Mouse (Mus musculus) liver, embryonic 14.5 days (tissue): ENCODE measurements at regions not wholly inside any gene's neighbourhood (a gene's known extent, or its start where the extent isn't known, plus 50 kb on each side); places are given as distances from the start of the nearest gene placed in this dataset.

Experiments
- ATAC-seq: fragments of 200-750 bp; cut with Nextera tagmentation; 2 replicates; pipeline ENCODE4 v1.8.0; 2017; ENCODE audit warnings: moderate number of reproducible peaks, mild to moderate bottlenecking, moderate library complexity; ENCODE audit not compliant: insufficient read depth
- DNase-seq, 3 experiments: peaks; one replicate each; pipeline ENCODE4 v3.0.0-alpha.2; 2012 to 2013; ENCODE audit warnings: low read depth in 3 of 3, low spot score in 3 of 3
- H3K27ac ChIP-seq: fragments of 300-500 bp; sonication (generic); 2 replicates; pipeline ENCODE4 v1.5.1; 2014; ENCODE audit warnings: moderate library complexity, mild to moderate bottlenecking, control low read depth, inconsistent platforms
- H3K27me3 ChIP-seq: fragments of 300-500 bp; sonication (generic); 2 replicates; pipeline ENCODE4 v1.6.1; 2014; ENCODE audit warnings: mild to moderate bottlenecking, low read length, moderate library complexity; ENCODE audit not compliant: control insufficient read depth, insufficient read depth
- H3K36me3 ChIP-seq: fragments of 300-500 bp; sonication (generic); replicated peaks from 2 replicates; pipeline ENCODE4 v1.6.1; 2014; ENCODE audit warnings: low read depth; ENCODE audit not compliant: control insufficient read depth, insufficient read depth
- H3K4me1 ChIP-seq, 2 experiments: fragments of 200-500 bp in 1 of 2; fragments of 300-500 bp in 1 of 2; sonication (generic) in 1 of 2; replicated peaks; 2 replicates each; pipeline ENCODE4 v1.6.1; 2012 to 2014; ENCODE audit warnings: antibody characterized with exemption in 1 of 2, inconsistent platforms in 1 of 2, low read length in 1 of 2; ENCODE audit not compliant: control insufficient read depth in 2 of 2, insufficient read depth in 2 of 2
- H3K4me2 ChIP-seq: fragments of 300-500 bp; sonication (generic); 2 replicates; pipeline ENCODE4 v1.6.1; 2014; ENCODE audit warnings: low read depth, mild to moderate bottlenecking, control low read depth, moderate library complexity
- H3K4me3 ChIP-seq, 2 experiments: fragments of 200-500 bp in 1 of 2; fragments of 300-500 bp in 1 of 2; sonication (generic) in 1 of 2; 2 replicates each; pipeline ENCODE4 v1.5.1; 2012 to 2014; ENCODE audit warnings: low read depth in 2 of 2, low read length in 2 of 2, mild to moderate bottlenecking in 2 of 2, control low read depth in 1 of 2, inconsistent platforms in 1 of 2, moderate library complexity in 1 of 2; ENCODE audit not compliant: insufficient read depth in 1 of 2
- H3K9ac ChIP-seq: fragments of 300-500 bp; sonication (generic); replicated peaks from 2 replicates; pipeline ENCODE4 v1.6.1; 2014; ENCODE audit warnings: mild to moderate bottlenecking, control low read depth, moderate library complexity
- H3K9me3 ChIP-seq: fragments of 300-500 bp; sonication (generic); 2 replicates; pipeline ENCODE4 v1.6.1; 2016; ENCODE audit warnings: low read length, mixed read lengths; ENCODE audit not compliant: control insufficient read depth
- CTCF ChIP-seq: IDR thresholded peaks from 2 replicates; pipeline ENCODE4 v1.5.1; 2016; ENCODE audit warnings: antibody characterized with exemption, low read depth, control low read depth
- EP300 ChIP-seq: IDR thresholded peaks from 2 replicates; pipeline ENCODE4 v1.6.1; 2016; ENCODE audit warnings: antibody characterized with exemption, low read depth
- WGBS: fragments of 180-500 bp; shearing (Covaris S2); extraction: QIAGEN DNeasy Blood & Tissue Kit; methylation state at CpG from one replicate; pipeline ENCODE4 v1.1.7; 2014; ENCODE audit not compliant: insufficient replicate concordance; 5-methylcytosine and 5-hydroxymethylcytosine counted together

GRCm38 (mm10) chr5:107035376-107035775 is 71.3 kb downstream of the Cdc7 start:
- Histone ChIP-seq H3K27ac (no peak overlapping the region), H3K4me1 (0 out of 4 replicates have a peak, but pooled peaks cover 0 to 6% of the 10 kb centered on the region in 2 experiments), H3K4me2 (no peak overlapping the region), H3K9me3 (no peaks in the 10 kb centered on the region), H3K9ac (no peak overlapping the region), H3K27me3 (no peaks in the 10 kb centered on the region), H3K4me3 (no peak overlapping the region), H3K36me3 (no peaks in the 10 kb centered on the region)
- DNase-seq (no peak), ATAC-seq (no peak)
- no peak for TF ChIP-seq EP300
- TF ChIP-seq CTCF, result no peak
- 62% methylated on average over 4 of the region's 4 CpGs for WGBS

- no peak overlapping the region for H3K27ac ChIP-seq
- H3K36me3 ChIP-seq, result no peaks in the 10 kb centered on the region
- TF ChIP-seq CTCF, result no peak
- TF ChIP-seq EP300, result no peak
- ATAC-seq, result no peak
- H3K9me3 ChIP-seq, result no peaks in the 10 kb centered on the region
- no peak overlapping the region for H3K4me3 ChIP-seq
- no peak overlapping the region for H3K4me2 ChIP-seq
- no peaks in the 10 kb centered on the region for H3K27me3 ChIP-seq
- 0 out of 4 replicates have a peak, but pooled peaks cover 0 to 6% of the 10 kb centered on the region in 2 experiments for H3K4me1 ChIP-seq
- no peak overlapping the region for H3K9ac ChIP-seq
- 67% methylated on average over 6 of the region's 6 CpGs for WGBS
- no peak for DNase-seq
These were observed 71.7 kb downstream of the Cdc7 start for GRCm38 (mm10) chr5:107035782-107036181.

- Histone ChIP-seq H3K27ac (no peak overlapping the region), H3K4me3 (no peak overlapping the region), H3K9me3 (no peaks in the 10 kb centered on the region), H3K4me2 (no peak overlapping the region), H3K4me1 (0 out of 4 replicates have a peak, but pooled peaks cover 0 to 6% of the 10 kb centered on the region in 2 experiments), H3K27me3 (no peaks in the 10 kb centered on the region), H3K9ac (no peak overlapping the region), H3K36me3 (no peaks in the 10 kb centered on the region)
- ATAC-seq (no peak), DNase-seq (no peak)
- no peak for TF ChIP-seq EP300
- no peak for TF ChIP-seq CTCF
- 60% methylated on average over 6 of the region's 6 CpGs for WGBS
These were observed 72.4 kb downstream of the Cdc7 start for GRCm38 (mm10) chr5:107036475-107036874.

DNA sequence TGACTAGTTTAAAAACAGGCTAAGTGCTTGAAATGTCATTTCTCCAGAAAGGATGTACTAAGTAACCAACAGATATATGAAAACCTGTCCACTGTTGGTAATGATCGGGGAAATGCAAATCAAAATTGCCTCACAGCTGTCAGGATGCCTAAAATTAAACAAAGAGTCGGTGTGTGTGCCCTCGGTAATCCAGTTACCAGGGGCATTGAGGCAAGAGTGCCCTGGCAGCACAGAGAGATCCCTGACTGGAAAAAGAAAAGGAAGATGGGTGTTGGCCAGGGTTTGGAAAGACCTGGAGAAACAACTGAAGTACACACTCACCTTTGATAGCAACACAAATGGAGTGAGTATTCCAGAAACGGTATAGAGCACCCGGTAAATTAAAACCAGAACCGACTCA is 73.0 kb downstream of the Cdc7 start:
- Histone ChIP-seq H3K27me3 (no peaks in the 10 kb centered on the region), H3K36me3 (no peaks in the 10 kb centered on the region), H3K9me3 (no peaks in the 10 kb centered on the region), H3K4me3 (no peak overlapping the region), H3K27ac (no peak overlapping the region), H3K4me2 (no peak overlapping the region), H3K4me1 (0 out of 4 replicates have a peak, but pooled peaks cover 0 to 6% of the 10 kb centered on the region in 2 experiments), H3K9ac (no peak overlapping the region)
- TF ChIP-seq CTCF (no peak), EP300 (no peak)
- DNase-seq, result no peak
- no peak for ATAC-seq
- WGBS, result 68% methylated on average over 6 of the region's 6 CpGs

GRCm38 (mm10) chr5:107039340-107039739 is 75.2 kb downstream of the Cdc7 start:
- ATAC-seq, result peak; percentile 45; the same call in 1 of the 2 replicates
- H3K9ac ChIP-seq, result no peak overlapping the region
- H3K27ac ChIP-seq, result no peak overlapping the region
- 0 out of 4 replicates have a peak, but pooled peaks cover 0 to 6% of the 10 kb centered on the region in 2 experiments for H3K4me1 ChIP-seq
- no peaks in the 10 kb centered on the region for H3K36me3 ChIP-seq
- no peaks in the 10 kb centered on the region for H3K9me3 ChIP-seq
- TF ChIP-seq EP300, result 0 out of 2 replicates have a peak, but pooled peaks have one; percentile 23
- TF ChIP-seq CTCF, result no peak
- no peak overlapping the region for H3K4me3 ChIP-seq
- WGBS, result 55% methylated on average over 8 of the region's 8 CpGs
- no peak overlapping the region for H3K4me2 ChIP-seq
- peak in 1 of 3 experiments; percentile 7 for DNase-seq
- no peaks in the 10 kb centered on the region for H3K27me3 ChIP-seq
